Mouse (Mus musculus) limb, embryonic 15.5 days (tissue): ENCODE data around the gene Kirrel3. TPM values are rescaled to one million over a fixed set of nuclear protein-coding genes. Genes with fewer than 3 reads are reported as not detected.

Experiments used
- ATAC-seq: fragments of 200-750 bp; cut with Nextera tagmentation; 2 replicates; pipeline ENCODE4 v1.8.0; 2017; ENCODE audit warnings: low read depth, moderate TSS enrichment; ENCODE audit not compliant: insufficient number of reproducible peaks, low FRiP score, low TSS enrichment
- H3K27ac ChIP-seq: fragments of 300-500 bp; sonication (generic); 2 replicates; pipeline ENCODE4 v1.5.1; 2015; ENCODE audit warnings: moderate library complexity, mild to moderate bottlenecking, inconsistent platforms
- H3K27me3 ChIP-seq: fragments of 300-500 bp; sonication (generic); 2 replicates; pipeline ENCODE4 v1.6.1; 2015; ENCODE audit warnings: inconsistent platforms
- H3K36me3 ChIP-seq: fragments of 300-500 bp; sonication (generic); 2 replicates; pipeline ENCODE4 v1.6.1; 2015; ENCODE audit warnings: inconsistent platforms
- H3K4me1 ChIP-seq: fragments of 300-500 bp; sonication (generic); 2 replicates; pipeline ENCODE4 v1.6.1; 2015; ENCODE audit warnings: inconsistent platforms
- H3K4me2 ChIP-seq: fragments of 300-500 bp; sonication (generic); 2 replicates; pipeline ENCODE4 v1.6.1; 2015; ENCODE audit warnings: mild to moderate bottlenecking, inconsistent platforms
- H3K4me3 ChIP-seq: fragments of 300-500 bp; sonication (generic); 2 replicates; pipeline ENCODE4 v1.5.1; 2015; ENCODE audit warnings: mild to moderate bottlenecking, inconsistent platforms
- H3K9ac ChIP-seq: fragments of 300-500 bp; sonication (generic); 2 replicates; pipeline ENCODE4 v1.6.1; 2015; ENCODE audit warnings: inconsistent platforms
- H3K9me3 ChIP-seq: fragments of 300-500 bp; sonication (generic); 2 replicates; pipeline ENCODE4 v1.6.1; 2016; ENCODE audit warnings: inconsistent platforms
- WGBS: fragments of 180-500 bp; shearing (Covaris S2); methylation state at CpG from one replicate; pipeline ENCODE4 v1.1.7; 2015; 5-methylcytosine and 5-hydroxymethylcytosine counted together
- polyA plus RNA-seq: library from polyadenylated mRNA; unstranded; fragments of >200 nt; fragmentation: Nextera tagmentation; extraction: Ambion mirVana; gene quantifications from 2 replicates; pipeline ENCODE4 v1.2.1, GENCODE M21; 2015

Kirrel3 gene
- polyA plus RNA-seq, 1 experiment from 2014 or later: 13.5 TPM

DNA sequence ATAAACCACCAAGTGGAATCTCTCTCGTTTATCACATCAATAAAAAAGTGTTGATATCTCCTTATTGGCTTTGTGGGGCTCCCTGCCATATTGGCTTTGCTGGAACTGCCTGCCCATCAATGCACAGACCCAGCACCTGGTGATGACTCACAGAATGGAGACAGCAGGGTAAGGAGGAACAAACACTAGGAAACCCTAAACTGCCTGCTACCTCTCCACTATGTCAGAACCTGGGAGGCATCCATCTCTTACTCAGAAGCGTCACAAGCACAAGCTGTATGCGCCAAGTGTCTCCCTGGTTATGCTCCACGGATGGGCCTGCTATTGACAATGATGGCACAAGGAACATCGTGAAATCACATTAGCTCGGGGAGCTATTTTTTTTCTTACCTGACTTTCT, 33.2 kb downstream of the Kirrel3 start:
- no peak overlapping the region for H3K27ac ChIP-seq
- no peak overlapping the region for H3K4me3 ChIP-seq
- H3K4me1 ChIP-seq: peaks cover 5% of the 10 kb centered on the region; the same call in 1 of the 2 replicates
- H3K36me3 ChIP-seq: no peaks in the 10 kb centered on the region
- H3K9me3 ChIP-seq: no peaks in the 10 kb centered on the region
- H3K27me3 ChIP-seq: no peaks in the 10 kb centered on the region; the same call in 1 of the 2 replicates
- no peak overlapping the region for H3K9ac ChIP-seq
- WGBS: 76% methylated on average over 6 of the region's 6 CpGs
- no peak overlapping the region for H3K4me2 ChIP-seq
- no peak for ATAC-seq

GRCm38 (mm10) chr9:34520234-34520950, 34.7 kb downstream of the Kirrel3 start:
- 0 out of 2 replicates have a peak overlapping the region, but pooled peaks have one; percentile 6 for H3K4me2 ChIP-seq
- WGBS: 23% methylated on average over 20 of the region's 20 CpGs
- no peak overlapping the region for H3K27ac ChIP-seq
- ATAC-seq: no peak
- H3K9ac ChIP-seq: no peak overlapping the region
- H3K36me3 ChIP-seq: no peaks in the 10 kb centered on the region
- no peak overlapping the region for H3K4me3 ChIP-seq
- H3K9me3 ChIP-seq: no peaks in the 10 kb centered on the region
- no peaks in the 10 kb centered on the region; the same call in 1 of the 2 replicates for H3K27me3 ChIP-seq
- H3K4me1 ChIP-seq: peaks cover 5% of the 10 kb centered on the region; the same call in 1 of the 2 replicates

DNA sequence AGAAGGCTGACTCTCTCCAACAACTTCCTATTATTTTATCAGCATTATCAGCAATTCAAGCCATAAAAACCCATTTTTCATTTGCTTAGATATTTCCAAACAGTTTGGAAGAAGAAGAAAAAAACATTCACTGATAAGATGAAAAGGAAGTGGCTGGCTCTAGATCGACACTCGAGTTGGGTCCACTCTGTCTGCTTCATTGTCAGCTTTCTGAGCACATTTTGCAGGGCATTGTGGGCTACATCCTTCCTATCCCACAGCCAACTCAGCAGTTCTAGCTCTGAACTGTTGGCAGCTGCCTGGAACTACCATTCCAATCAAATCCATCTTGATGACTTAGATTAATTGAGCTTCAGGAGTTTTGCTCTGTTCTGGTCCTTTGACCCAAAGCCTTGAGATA, 40.0 kb downstream of the Kirrel3 start:
- Histone ChIP-seq H3K27ac (no peak overlapping the region), H3K9ac (no peak overlapping the region), H3K36me3 (no peaks in the 10 kb centered on the region), H3K27me3 (no peaks in the 10 kb centered on the region), H3K9me3 (no peaks in the 10 kb centered on the region), H3K4me3 (no peak overlapping the region), H3K4me1 (no peaks in the 10 kb centered on the region), H3K4me2 (no peak overlapping the region)
- no peak for ATAC-seq
- 70% methylated on average over 2 of the region's 2 CpGs for WGBS

DNA sequence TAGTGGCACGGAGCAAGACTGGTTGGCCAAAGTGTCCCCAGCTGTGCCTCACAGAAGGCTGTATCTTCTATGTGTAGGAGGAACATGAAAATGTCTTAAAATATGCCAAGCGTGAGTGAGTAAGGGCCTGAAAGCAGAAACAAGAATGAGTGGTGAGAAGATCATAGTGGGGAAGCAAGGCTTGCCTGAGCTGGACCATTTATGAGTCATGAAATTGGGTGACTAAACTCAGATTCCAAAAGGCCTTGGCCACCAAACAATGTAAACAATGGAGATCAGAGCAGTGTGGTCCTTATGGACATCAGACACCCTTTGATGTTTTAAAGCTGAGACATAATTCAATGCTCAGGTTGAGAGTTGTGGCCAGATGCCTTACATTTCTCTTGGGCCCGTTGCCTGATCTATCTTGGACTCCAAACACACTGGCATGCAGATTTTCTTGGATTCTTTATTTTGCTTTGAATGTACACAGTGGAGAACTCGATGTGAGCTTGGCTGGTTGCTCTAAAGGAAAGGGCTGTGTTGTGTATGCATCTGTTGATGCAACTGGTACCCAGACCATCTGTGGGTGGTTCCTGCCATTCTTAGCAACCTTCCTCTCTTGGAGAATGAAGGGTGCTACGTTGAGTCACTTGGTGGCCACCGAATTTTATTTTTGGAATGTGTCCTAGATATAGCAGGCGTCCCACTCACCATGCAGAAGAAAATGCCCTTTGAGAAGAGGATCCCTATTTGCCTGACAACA, 53.1 kb downstream of the Kirrel3 start:
- no peak overlapping the region for H3K27ac ChIP-seq
- no peak overlapping the region for H3K9ac ChIP-seq
- H3K9me3 ChIP-seq: no peaks in the 10 kb centered on the region
- no peaks in the 10 kb centered on the region for H3K36me3 ChIP-seq
- no peaks in the 10 kb centered on the region for H3K27me3 ChIP-seq
- no peak overlapping the region for H3K4me3 ChIP-seq
- H3K4me1 ChIP-seq: no peaks in the 10 kb centered on the region
- no peak overlapping the region for H3K4me2 ChIP-seq
- 73% methylated on average over 7 of the region's 7 CpGs for WGBS
- ATAC-seq: no peak

GRCm38 (mm10) chr9:34541908-34542307, 56.2 kb downstream of the Kirrel3 start:
- H3K4me1 ChIP-seq: no peaks in the 10 kb centered on the region
- no peak overlapping the region for H3K4me3 ChIP-seq
- H3K4me2 ChIP-seq: no peak overlapping the region
- WGBS: 77% methylated on average over 2 of the region's 2 CpGs
- no peak overlapping the region for H3K9ac ChIP-seq
- H3K27ac ChIP-seq: no peak overlapping the region
- H3K36me3 ChIP-seq: no peaks in the 10 kb centered on the region
- ATAC-seq: no peak
- no peaks in the 10 kb centered on the region for H3K27me3 ChIP-seq
- no peaks in the 10 kb centered on the region for H3K9me3 ChIP-seq

- Histone ChIP-seq H3K27ac (no peak overlapping the region), H3K4me2 (no peak overlapping the region), H3K4me1 (peaks cover 13% of the 10 kb centered on the region), H3K9me3 (no peaks in the 10 kb centered on the region), H3K4me3 (no peak overlapping the region), H3K27me3 (no peaks in the 10 kb centered on the region), H3K9ac (no peak overlapping the region), H3K36me3 (no peaks in the 10 kb centered on the region)
- ATAC-seq: no peak
- WGBS: 29% methylated on average over 2 of the region's 2 CpGs
Observed at GRCm38 (mm10) chr9:34555699-34556098, 70.0 kb downstream of the Kirrel3 start.

DNA sequence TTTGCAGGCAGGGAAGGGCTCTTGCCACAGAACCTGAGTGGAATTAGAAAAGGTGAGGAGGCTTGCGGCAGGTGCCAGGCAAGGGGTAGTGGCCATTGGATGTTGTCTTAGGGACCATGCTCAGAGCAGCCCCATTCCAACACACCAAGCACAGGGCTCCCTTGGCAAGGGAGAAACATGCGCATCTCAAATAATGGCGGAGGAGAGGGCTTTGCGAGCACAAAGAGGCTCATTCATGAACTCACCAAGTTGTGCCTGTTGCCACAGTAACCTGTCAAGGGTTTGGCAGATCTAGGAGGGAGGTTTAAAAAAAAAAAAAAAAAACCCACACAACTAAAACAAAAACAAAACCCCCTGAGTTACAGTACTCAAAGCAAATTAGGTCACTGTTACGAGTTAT, 72.2 kb downstream of the Kirrel3 start:
- Histone ChIP-seq H3K9ac (no peak overlapping the region), H3K36me3 (no peaks in the 10 kb centered on the region), H3K4me2 (0 out of 2 replicates have a peak overlapping the region, but pooled peaks have one; percentile 17), H3K9me3 (no peaks in the 10 kb centered on the region), H3K27me3 (no peaks in the 10 kb centered on the region), H3K4me3 (no peak overlapping the region), H3K4me1 (peaks cover 13% of the 10 kb centered on the region), H3K27ac (peak overlapping the region; percentile 14; the same call in 1 of the 2 replicates)
- no peak for ATAC-seq
- 53% methylated on average over 5 of the region's 5 CpGs for WGBS

DNA sequence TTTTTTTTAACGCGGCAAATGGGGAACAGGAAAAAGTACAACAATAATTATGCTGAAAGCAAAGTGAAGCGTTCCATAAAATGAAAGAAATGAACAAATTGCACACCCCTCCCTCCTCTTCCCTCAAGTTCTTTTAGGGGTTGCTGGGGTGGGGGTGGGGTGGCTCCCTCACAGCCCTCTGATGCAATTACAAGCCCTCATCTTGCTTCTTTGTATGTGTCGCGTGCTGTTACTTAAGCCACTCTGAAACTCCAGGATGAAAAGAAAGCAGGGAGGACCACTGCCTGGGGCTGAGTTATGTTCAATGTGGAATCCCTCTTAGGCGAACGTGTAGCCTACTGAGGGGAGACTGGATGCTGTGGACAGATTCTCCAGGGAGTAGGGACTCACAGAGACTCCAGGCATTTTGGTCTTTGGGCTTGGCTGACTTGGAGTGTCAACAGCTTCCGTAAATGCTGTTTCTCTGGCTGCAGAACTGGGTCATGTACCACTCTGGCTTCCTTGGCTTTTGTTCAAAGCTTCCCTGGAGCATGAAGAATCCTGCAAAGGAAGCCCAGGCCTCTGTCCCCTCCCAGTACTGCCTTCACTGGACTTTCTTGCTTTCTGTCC, 72.7 kb downstream of the Kirrel3 start:
- H3K4me2 ChIP-seq: 0 out of 2 replicates have a peak overlapping the region, but pooled peaks have one; percentile 17
- H3K27ac ChIP-seq: peak overlapping the region; percentile 14; the same call in 1 of the 2 replicates
- no peak overlapping the region for H3K9ac ChIP-seq
- no peak overlapping the region for H3K4me3 ChIP-seq
- no peak for ATAC-seq
- H3K27me3 ChIP-seq: no peaks in the 10 kb centered on the region
- H3K36me3 ChIP-seq: no peaks in the 10 kb centered on the region
- H3K9me3 ChIP-seq: no peaks in the 10 kb centered on the region
- WGBS: 36% methylated on average over 8 of the region's 8 CpGs
- H3K4me1 ChIP-seq: peaks cover 13% of the 10 kb centered on the region

DNA sequence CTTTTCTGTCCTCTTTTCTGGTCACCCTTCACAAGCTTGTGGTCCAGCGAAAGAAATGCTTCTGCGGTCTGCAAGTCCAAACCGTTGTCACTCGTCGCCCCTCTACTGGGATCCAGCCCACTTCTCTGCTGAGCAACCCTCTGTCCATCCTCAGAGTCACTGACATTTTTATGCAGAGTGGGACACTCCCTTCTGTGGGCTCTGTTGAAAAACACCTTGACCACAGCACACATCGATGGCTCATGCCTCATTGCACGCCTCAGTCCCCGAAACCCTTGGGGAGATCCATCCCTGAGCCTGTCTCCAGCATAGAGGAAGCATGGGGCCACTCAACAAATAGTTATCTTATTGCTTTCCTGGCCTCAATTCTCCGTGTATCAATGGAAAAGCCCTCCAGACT, 73.4 kb downstream of the Kirrel3 start:
- Histone ChIP-seq H3K27ac (no peak overlapping the region), H3K27me3 (no peaks in the 10 kb centered on the region), H3K4me2 (no peak overlapping the region), H3K4me3 (no peak overlapping the region), H3K36me3 (no peaks in the 10 kb centered on the region), H3K9ac (no peak overlapping the region), H3K9me3 (no peaks in the 10 kb centered on the region), H3K4me1 (peaks cover 13% of the 10 kb centered on the region)
- no peak for ATAC-seq
- WGBS: 84% methylated on average over 9 of the region's 9 CpGs

GRCm38 (mm10) chr9:34561281-34561680, 75.6 kb downstream of the Kirrel3 start:
- Histone ChIP-seq H3K27me3 (no peaks in the 10 kb centered on the region), H3K27ac (no peak overlapping the region), H3K9me3 (no peaks in the 10 kb centered on the region), H3K4me1 (peaks cover 13% of the 10 kb centered on the region), H3K4me3 (no peak overlapping the region), H3K4me2 (no peak overlapping the region), H3K36me3 (no peaks in the 10 kb centered on the region), H3K9ac (no peak overlapping the region)
- WGBS: 54% methylated on average over 1 of the region's 1 CpGs
- ATAC-seq: no peak

- Histone ChIP-seq H3K9ac (no peak overlapping the region), H3K27ac (no peak overlapping the region), H3K4me3 (no peak overlapping the region), H3K4me1 (peaks cover 13% of the 10 kb centered on the region), H3K27me3 (no peaks in the 10 kb centered on the region), H3K9me3 (no peaks in the 10 kb centered on the region), H3K4me2 (no peak overlapping the region), H3K36me3 (no peaks in the 10 kb centered on the region)
- no peak for ATAC-seq
- WGBS: 58% methylated on average over 9 of the region's 9 CpGs
Observed at GRCm38 (mm10) chr9:34562437-34563000, 76.8 kb downstream of the Kirrel3 start.

GRCm38 (mm10) chr9:34573906-34574305, 88.2 kb downstream of the Kirrel3 start:
- Histone ChIP-seq H3K4me3 (no peak overlapping the region), H3K36me3 (no peaks in the 10 kb centered on the region), H3K9ac (no peak overlapping the region), H3K27ac (no peak overlapping the region), H3K4me2 (no peak overlapping the region), H3K9me3 (no peaks in the 10 kb centered on the region), H3K27me3 (no peaks in the 10 kb centered on the region), H3K4me1 (no peaks in the 10 kb centered on the region)
- ATAC-seq: no peak
- WGBS: 79% methylated on average over 4 of the region's 4 CpGs
